Comparison of ENCODE assay signal across 8 mouse cellular contexts in genomic region chr3:95133680-95134101, GRCm38 (mm10). TPM values are rescaled to one million over a fixed set of nuclear protein-coding genes. Genes with fewer than 3 reads are reported as not detected.
DNase-seq lines count a peak whose midpoint lies in the region; ATAC-seq and TF ChIP-seq lines count a peak whose summit lies in the region.

Scnm1 (minus strand) TSS chr3:95134011.
Lysmd1 (plus strand) TSS chr3:95134088.

- peak in 1 of 2 experiments; percentile 52; a peak in 2 of 4 replicates for TF ChIP-seq CTCF in CH12.LX (conservative IDR thresholded peaks at IDR 0.05 in 1 of 2, IDR thresholded peaks at IDR 0.05 in 1 of 2; ENCODE audit: low read depth in 2 of 2, low read length in 2 of 2)
- peak; percentile 1; the same call in 1 of the 2 replicates for TF ChIP-seq CTCF in liver, embryonic 14.5 days (IDR thresholded peaks at IDR 0.05; ENCODE audit: low read depth)
- TF ChIP-seq CTCF in stomach, postnatal 0 days (IDR thresholded peaks at IDR 0.05; ENCODE audit: low read depth), result peak; percentile 39; the same call in 1 of the 2 replicates

- H3K4me3 ChIP-seq in CH12.LX (replicated peaks in 1 of 3; ENCODE audit: low read depth in 2 of 3, low read length in 2 of 3, poor library complexity in 1 of 3), result peak within 1 kb of the TSS; percentile 74 to 92 (median 81)
- H3K4me3 ChIP-seq in forebrain, embryonic 10.5 days, result peak within 1 kb of the TSS; percentile 78
- peak within 1 kb of the TSS; percentile 74 for H3K4me3 ChIP-seq in heart, embryonic 15.5 days
- peak within 1 kb of the TSS; percentile 72 to 99 for H3K4me3 ChIP-seq in liver, embryonic 14.5 days (ENCODE audit: insufficient read depth in 1 of 2, low read depth in 2 of 2, low read length in 2 of 2)
- peak within 1 kb of the TSS; percentile 60 for H3K4me3 ChIP-seq in neural tube, embryonic 11.5 days (ENCODE audit: low read depth, low read length)
- peak within 1 kb of the TSS; percentile 64 for H3K4me3 ChIP-seq in stomach, postnatal 0 days (ENCODE audit: low read depth, low read length)

- in situ Hi-C loops in CH12.LX (cut with MboI; ENCODE audit: low pct_ligation_motif_present, low pct_unique_long_range_greater_than_20kb, low sequenced_read_pairs), result loop anchor here (5.0 kb wide), 1 partner anchor 134 kb away; no protein-coding TSS in a partner anchor

- peaks cover 19 to 43% of the 10 kb centered on the region in 2 experiments for H3K36me3 ChIP-seq in CH12.LX (replicated peaks in 1 of 2; ENCODE audit: control insufficient read depth in 1 of 2, insufficient read depth in 1 of 2, low read length in 1 of 2)
- peaks cover 38% of the 10 kb centered on the region for H3K36me3 ChIP-seq in forebrain, embryonic 10.5 days (replicated peaks)
- H3K36me3 ChIP-seq in heart, embryonic 15.5 days, result peaks cover 18% of the 10 kb centered on the region
- H3K36me3 ChIP-seq in liver, embryonic 14.5 days (replicated peaks; ENCODE audit: control insufficient read depth, insufficient read depth, low read depth), result no peaks in the 10 kb centered on the region
- no peaks in the 10 kb centered on the region for H3K36me3 ChIP-seq in neural tube, embryonic 11.5 days (ENCODE audit: control insufficient read depth, insufficient read depth, low read length)
- peaks cover 2% of the 10 kb centered on the region; the same call in 1 of the 2 replicates for H3K36me3 ChIP-seq in stomach, postnatal 0 days (ENCODE audit: control insufficient read depth, insufficient read depth, low read length)

- TF ChIP-seq EP300 in CH12.LX (IDR thresholded peaks at IDR 0.05; ENCODE audit: low read length), result no peak
- peak; percentile 13; the same call in 1 of the 2 replicates for TF ChIP-seq EP300 in liver, embryonic 14.5 days (IDR thresholded peaks at IDR 0.05; ENCODE audit: low read depth)
- no peak for TF ChIP-seq EP300 in stomach, postnatal 0 days (optimal IDR thresholded peaks at IDR 0.05)

- H3K4me1 ChIP-seq in CH12.LX (ENCODE audit: control insufficient read depth in 1 of 2, insufficient read depth in 2 of 2), result peaks cover 8 to 24% of the 10 kb centered on the region in 2 experiments
- peaks cover 31% of the 10 kb centered on the region for H3K4me1 ChIP-seq in forebrain, embryonic 10.5 days
- H3K4me1 ChIP-seq in heart, embryonic 15.5 days (replicated peaks), result peaks cover 21% of the 10 kb centered on the region
- H3K4me1 ChIP-seq in liver, embryonic 14.5 days (replicated peaks; ENCODE audit: control insufficient read depth in 2 of 2, insufficient read depth in 2 of 2, low read length in 1 of 2), result peaks cover 10 to 18% of the 10 kb centered on the region in 2 experiments
- peaks cover 12% of the 10 kb centered on the region for H3K4me1 ChIP-seq in neural tube, embryonic 11.5 days (ENCODE audit: control insufficient read depth, insufficient read depth, low read length)
- H3K4me1 ChIP-seq in stomach, postnatal 0 days (replicated peaks; ENCODE audit: control insufficient read depth, insufficient read depth), result peaks cover 4% of the 10 kb centered on the region

- H3K9me3 ChIP-seq in CH12.LX (replicated peaks; ENCODE audit: low read length), result peaks cover 3% of the 10 kb centered on the region
- no peaks in the 10 kb centered on the region for H3K9me3 ChIP-seq in forebrain, embryonic 10.5 days
- no peaks in the 10 kb centered on the region for H3K9me3 ChIP-seq in heart, embryonic 15.5 days (replicated peaks)
- no peaks in the 10 kb centered on the region for H3K9me3 ChIP-seq in liver, embryonic 14.5 days (ENCODE audit: control insufficient read depth, low read length)
- no peaks in the 10 kb centered on the region for H3K9me3 ChIP-seq in neural tube, embryonic 11.5 days (ENCODE audit: control insufficient read depth, low read length)
- no peaks in the 10 kb centered on the region for H3K9me3 ChIP-seq in stomach, postnatal 0 days (ENCODE audit: control insufficient read depth, low read length)

- H3K27ac ChIP-seq in CH12.LX (ENCODE audit: insufficient read depth, low read depth), result peak within 1 kb of the TSS; percentile 26
- peak within 1 kb of the TSS; percentile 89 for H3K27ac ChIP-seq in forebrain, embryonic 10.5 days
- H3K27ac ChIP-seq in heart, embryonic 15.5 days, result peak within 1 kb of the TSS; percentile 80
- H3K27ac ChIP-seq in liver, embryonic 14.5 days, result peak within 1 kb of the TSS; percentile 54
- H3K27ac ChIP-seq in neural tube, embryonic 11.5 days (ENCODE audit: low read depth, low read length), result no peak within 1 kb of the TSS
- H3K27ac ChIP-seq in stomach, postnatal 0 days (replicated peaks), result peak within 1 kb of the TSS; percentile 74

- 0% methylated on average over 20 of the region's 20 CpGs for WGBS in forebrain, embryonic 10.5 days
- under 1% methylated on average over 20 of the region's 20 CpGs for WGBS in heart, embryonic 15.5 days
- WGBS in liver, embryonic 14.5 days (ENCODE audit: insufficient replicate concordance), result under 1% methylated on average over 20 of the region's 20 CpGs
- WGBS in neural tube, embryonic 11.5 days, result under 1% methylated on average over 20 of the region's 20 CpGs
- under 1% methylated on average over 20 of the region's 20 CpGs for WGBS in stomach, postnatal 0 days

- DNase-seq in CH12.LX (ENCODE audit: extremely low read depth), result peak; percentile 95
- DNase-seq in c-Kit-positive CD71-negative TER-119-negative erythroid progenitor cells, embryonic 14.5 days (ENCODE audit: low read depth), result peak; percentile 90
- DNase-seq in forebrain, embryonic 10.5 days (ENCODE audit: extremely low spot score, low spot score), result peak; percentile 90
- peak; percentile 89 to 96 for DNase-seq in kidney, postnatal 25 days
- DNase-seq in liver, embryonic 14.5 days (ENCODE audit: low read depth in 3 of 3, low spot score in 3 of 3), result peak; percentile 91 to 95 (median 94)
- peak; percentile 92 for DNase-seq in neural tube, embryonic 11.5 days (ENCODE audit: low spot score)
- peak; percentile 93 for DNase-seq in stomach, postnatal 0 days (ENCODE audit: low spot score)

- dilution Hi-C loops in CH12.LX (cut with MboI; ENCODE audit: extremely low pct_ligation_motif_present, extremely low pct_unique_long_range_greater_than_20kb, low sequenced_read_pairs), result no loop called here

- peaks cover 14% of the 10 kb centered on the region for H3K79me2 ChIP-seq in CH12.LX (replicated peaks; ENCODE audit: control insufficient read depth, extremely low read depth, insufficient read depth, poor library complexity, severe bottlenecking)

- H3K4me2 ChIP-seq in CH12.LX (ENCODE audit: insufficient read depth, low read depth, poor library complexity, severe bottlenecking), result peak within 1 kb of the TSS; percentile 97
- H3K4me2 ChIP-seq in heart, embryonic 15.5 days, result peak within 1 kb of the TSS; percentile 92
- H3K4me2 ChIP-seq in liver, embryonic 14.5 days (ENCODE audit: low read depth), result peak within 1 kb of the TSS; percentile 96
- H3K4me2 ChIP-seq in neural tube, embryonic 11.5 days (ENCODE audit: low read depth), result peak within 1 kb of the TSS; percentile 66
- peak within 1 kb of the TSS; percentile 81 for H3K4me2 ChIP-seq in stomach, postnatal 0 days (replicated peaks; ENCODE audit: low read depth)

- TF ChIP-seq RAD21 in CH12.LX (IDR thresholded peaks at IDR 0.05; ENCODE audit: low read depth, low read length), result no peak; the same call in none of the 2 replicates

- peak within 1 kb of the TSS; percentile 84 for H3K9ac ChIP-seq in CH12.LX (ENCODE audit: insufficient read depth, low read depth)
- peak within 1 kb of the TSS; percentile 81 for H3K9ac ChIP-seq in heart, embryonic 15.5 days
- peak within 1 kb of the TSS; percentile 82 for H3K9ac ChIP-seq in liver, embryonic 14.5 days (replicated peaks)
- peak within 1 kb of the TSS; percentile 73 for H3K9ac ChIP-seq in neural tube, embryonic 11.5 days (ENCODE audit: low read length)
- peak within 1 kb of the TSS; percentile 76 for H3K9ac ChIP-seq in stomach, postnatal 0 days (ENCODE audit: low read length)

- peak; percentile 67 for TF ChIP-seq POLR2A in CH12.LX (IDR thresholded peaks at IDR 0.05; ENCODE audit: low read depth, low read length)

- peak; percentile 89 for ATAC-seq in heart, embryonic 15.5 days (replicated peaks; ENCODE audit: insufficient number of reproducible peaks, insufficient read depth, low FRiP score, low read depth)
- ATAC-seq in liver, embryonic 14.5 days (ENCODE audit: insufficient read depth), result peak; percentile 92
- peak; percentile 87 for ATAC-seq in neural tube, embryonic 11.5 days (ENCODE audit: insufficient read depth, low FRiP score, low TSS enrichment)
- peak; percentile 95 for ATAC-seq in stomach, postnatal 0 days (ENCODE audit: low FRiP score, low TSS enrichment)

- H3K27me3 ChIP-seq in CH12.LX (replicated peaks), result no peaks in the 10 kb centered on the region
- no peaks in the 10 kb centered on the region for H3K27me3 ChIP-seq in forebrain, embryonic 10.5 days (ENCODE audit: poor library complexity, severe bottlenecking)
- H3K27me3 ChIP-seq in heart, embryonic 15.5 days, result no peaks in the 10 kb centered on the region
- no peaks in the 10 kb centered on the region for H3K27me3 ChIP-seq in liver, embryonic 14.5 days (ENCODE audit: control insufficient read depth, insufficient read depth, low read length)
- no peaks in the 10 kb centered on the region for H3K27me3 ChIP-seq in neural tube, embryonic 11.5 days (ENCODE audit: control insufficient read depth, insufficient read depth, low read length)
- H3K27me3 ChIP-seq in stomach, postnatal 0 days (ENCODE audit: control insufficient read depth, insufficient read depth, low read length), result no peaks in the 10 kb centered on the region

RNA-seq across cellular contexts. Expression of gene Scnm1, which starts in this region (rescaled TPM):
- total RNA-seq in CH12.LX (2012; rRNA removed) (50.5 and 51.0 TPM in 2 replicates), CH12.LX (2014; rRNA removed) (53.1 and 64.5 TPM in 2 replicates)
- 59.2 and 83.9 TPM in 2 replicates for polyA plus RNA-seq in CH12.LX (2012; ENCODE audit: insufficient read length, low read depth)
- 75.8 and 80.7 TPM in 2 replicates for polyA plus RNA-seq in forebrain, embryonic 10.5 days (2016; fragmentation: Nextera tagmentation; extraction: Ambion mirVana)
- polyA plus RNA-seq in heart, embryonic 15.5 days (2015; fragmentation: Nextera tagmentation; extraction: Ambion mirVana), result 51.0 and 54.2 TPM in 2 replicates
- 22.4 and 33.1 TPM in 2 replicates for polyA plus RNA-seq in liver, embryonic 14.5 days (2012; rRNA removed)
- 23.1 and 24.8 TPM in 2 replicates for polyA plus RNA-seq in liver, embryonic 14.5 days (2014; fragmentation: Nextera tagmentation; extraction: Ambion mirVana)
- polyA plus RNA-seq in neural tube, embryonic 11.5 days (2014; fragmentation: Nextera tagmentation; extraction: Ambion mirVana), result 85.0 and 89.6 TPM in 2 replicates
- polyA plus RNA-seq in stomach, postnatal 0 days (2015; fragmentation: Nextera tagmentation; extraction: Ambion mirVana), result 39.5 and 42.9 TPM in 2 replicates

RNA-seq across cellular contexts. Expression of gene Lysmd1, which starts in this region (rescaled TPM):
- total RNA-seq in CH12.LX (2012; rRNA removed), result 12.0 and 13.6 TPM in 2 replicates
- 9.6 and 11.6 TPM in 2 replicates for total RNA-seq in CH12.LX (2014; rRNA removed)
- polyA plus RNA-seq in CH12.LX (2012; ENCODE audit: insufficient read length, low read depth), result 7.8 and 8.1 TPM in 2 replicates
- polyA plus RNA-seq in forebrain, embryonic 10.5 days (2016; fragmentation: Nextera tagmentation; extraction: Ambion mirVana), result 12.6 and 13.3 TPM in 2 replicates
- 9.4 and 10.4 TPM in 2 replicates for polyA plus RNA-seq in heart, embryonic 15.5 days (2015; fragmentation: Nextera tagmentation; extraction: Ambion mirVana)
- polyA plus RNA-seq in liver, embryonic 14.5 days (2012; rRNA removed), result 2.9 and 3.9 TPM in 2 replicates
- 4.8 and 5.2 TPM in 2 replicates for polyA plus RNA-seq in liver, embryonic 14.5 days (2014; fragmentation: Nextera tagmentation; extraction: Ambion mirVana)
- 15.5 and 17.9 TPM in 2 replicates for polyA plus RNA-seq in neural tube, embryonic 11.5 days (2014; fragmentation: Nextera tagmentation; extraction: Ambion mirVana)
- polyA plus RNA-seq in stomach, postnatal 0 days (2015; fragmentation: Nextera tagmentation; extraction: Ambion mirVana), result 9.6 and 10.1 TPM in 2 replicates
